Mouse (Mus musculus) intestine, embryonic 16.5 days (tissue): ENCODE data around the gene Zfp663. TPM values are rescaled to one million over a fixed set of nuclear protein-coding genes. Genes with fewer than 3 reads are reported as not detected.

ENCODE experiments used
- ATAC-seq: fragments of 200-750 bp; cut with Nextera tagmentation; 2 replicates; pipeline ENCODE4 v1.8.0; 2017; ENCODE audit warnings: moderate TSS enrichment, moderate library complexity
- H3K27ac ChIP-seq: fragments of 300-500 bp; sonication (generic); 2 replicates; pipeline ENCODE4 v1.5.1; 2014; ENCODE audit warnings: mild to moderate bottlenecking, low read length
- H3K27me3 ChIP-seq: fragments of 300-500 bp; sonication (generic); replicated peaks from 2 replicates; pipeline ENCODE4 v1.6.1; 2014; ENCODE audit warnings: low read length, control low read depth, mixed read lengths; ENCODE audit not compliant: control insufficient read depth, insufficient read depth
- H3K36me3 ChIP-seq: fragments of 300-500 bp; sonication (generic); 2 replicates; pipeline ENCODE4 v1.6.1; 2014; ENCODE audit warnings: low read length, control low read depth; ENCODE audit not compliant: control insufficient read depth, insufficient read depth
- H3K4me1 ChIP-seq: fragments of 300-500 bp; sonication (generic); 2 replicates; pipeline ENCODE4 v1.6.1; 2014; ENCODE audit warnings: low read length, control low read depth, mixed read lengths; ENCODE audit not compliant: control insufficient read depth, insufficient read depth
- H3K4me2 ChIP-seq: fragments of 300-500 bp; sonication (generic); 2 replicates; pipeline ENCODE4 v1.6.1; 2014; ENCODE audit warnings: low read depth, low read length, control low read depth
- H3K4me3 ChIP-seq: fragments of 300-500 bp; sonication (generic); 2 replicates; pipeline ENCODE4 v1.5.1; 2014; ENCODE audit warnings: mild to moderate bottlenecking, low read length
- H3K9ac ChIP-seq: fragments of 300-500 bp; sonication (generic); 2 replicates; pipeline ENCODE4 v1.6.1; 2014; ENCODE audit warnings: low read depth, low read length
- H3K9me3 ChIP-seq: fragments of 300-500 bp; sonication (generic); 2 replicates; pipeline ENCODE4 v1.6.1; 2016; ENCODE audit warnings: low read length, control low read depth; ENCODE audit not compliant: control insufficient read depth
- WGBS: fragments of 180-500 bp; shearing (Covaris S2); extraction: QIAGEN DNeasy Blood & Tissue Kit; methylation state at CpG from one replicate; pipeline ENCODE4 v1.1.7; 2014; 5-methylcytosine and 5-hydroxymethylcytosine counted together
- polyA plus RNA-seq: library from polyadenylated mRNA; unstranded; fragments of >200 nt; fragmentation: Nextera tagmentation; extraction: Ambion mirVana; gene quantifications from 2 replicates; pipeline ENCODE4 v1.2.1, GENCODE M21; 2015

Zfp663 gene
- polyA plus RNA-seq, 1 experiment from 2014 or later, result 0.64 TPM

- no peak overlapping the region for H3K9ac ChIP-seq
- no peak overlapping the region for H3K4me2 ChIP-seq
- no peaks in the 10 kb centered on the region; the same call in 1 of the 2 replicates for H3K9me3 ChIP-seq
- H3K27ac ChIP-seq, result no peak overlapping the region
- no peak for ATAC-seq
- 96% methylated on average over 25 of the region's 25 CpGs for WGBS
- peaks cover 40% of the 10 kb centered on the region for H3K36me3 ChIP-seq
- H3K4me3 ChIP-seq, result no peak overlapping the region
- no peaks in the 10 kb centered on the region for H3K27me3 ChIP-seq
- H3K4me1 ChIP-seq, result no peaks in the 10 kb centered on the region
Measured at GRCm38 (mm10) chr2:165380050-165380449, 11.5 kb upstream of the Zfp663 start.

DNA sequence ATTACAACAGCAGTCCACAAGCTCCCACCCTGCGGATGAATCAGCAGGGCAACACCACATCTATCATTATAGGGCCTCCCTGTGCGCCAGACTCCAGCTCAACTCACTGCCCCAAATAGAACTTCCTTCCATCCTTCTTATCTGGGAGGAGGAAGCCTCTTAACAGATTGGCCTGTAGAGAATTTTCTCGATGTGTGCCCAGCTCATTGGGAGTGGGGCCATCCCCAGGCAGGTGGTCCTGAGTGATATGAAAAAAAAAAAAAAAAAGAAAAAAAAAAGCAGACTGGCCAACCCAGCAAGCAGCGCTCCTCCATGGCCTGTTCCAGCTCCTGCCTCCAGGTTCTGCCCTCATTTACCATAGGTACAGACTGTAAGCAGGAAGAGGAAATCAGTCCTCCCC, 7.5 kb upstream of the Zfp663 start:
- Histone ChIP-seq H3K27ac (no peak overlapping the region), H3K9me3 (no peaks in the 10 kb centered on the region; the same call in 1 of the 2 replicates), H3K27me3 (no peaks in the 10 kb centered on the region), H3K36me3 (peaks cover 21% of the 10 kb centered on the region), H3K4me1 (no peaks in the 10 kb centered on the region), H3K4me3 (no peak overlapping the region), H3K4me2 (no peak overlapping the region), H3K9ac (no peak overlapping the region)
- 75% methylated on average over 4 of the region's 4 CpGs for WGBS
- no peak for ATAC-seq

- ATAC-seq, result no peak
- WGBS, result 91% methylated on average over 5 of the region's 5 CpGs
Measured at GRCm38 (mm10) chr2:165375478-165375877, 6.9 kb upstream of the Zfp663 start.

DNA sequence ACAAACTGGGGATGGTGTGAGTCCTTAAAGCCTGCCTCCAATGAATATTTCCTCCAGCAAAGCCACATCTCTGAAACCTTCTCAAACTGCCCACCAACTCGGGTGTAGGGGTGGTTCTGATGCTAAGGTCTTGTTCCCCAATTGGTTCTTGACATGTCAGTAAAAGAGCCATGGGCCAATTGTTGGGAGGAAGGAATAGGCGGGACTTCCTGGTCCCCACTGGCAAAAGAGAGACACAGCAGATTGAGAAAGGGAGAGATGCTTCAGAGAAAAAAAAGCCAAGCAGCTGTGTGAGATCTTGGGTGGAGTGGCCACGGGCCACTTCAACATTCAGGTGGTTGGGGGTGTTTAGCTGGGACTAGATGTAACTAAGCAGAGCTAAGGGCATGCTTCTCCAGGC, 2.5 kb upstream of the Zfp663 start:
- Histone ChIP-seq H3K4me3 (no peak overlapping the region), H3K36me3 (no peaks in the 10 kb centered on the region; the same call in 1 of the 2 replicates), H3K27me3 (0 out of 2 replicates have a peak, but pooled peaks cover 9% of the 10 kb centered on the region), H3K9ac (no peak overlapping the region), H3K4me1 (peaks cover 13% of the 10 kb centered on the region), H3K27ac (no peak overlapping the region), H3K4me2 (no peak overlapping the region), H3K9me3 (no peaks in the 10 kb centered on the region)
- ATAC-seq, result no peak
- 18% methylated on average over 3 of the region's 3 CpGs for WGBS

More at GRCm38 (mm10) chr2:165375478-165375877, 6.9 kb upstream of the Zfp663 start:
- Histone ChIP-seq H3K27me3 (no peaks in the 10 kb centered on the region), H3K4me1 (no peaks in the 10 kb centered on the region), H3K9me3 (no peaks in the 10 kb centered on the region), H3K36me3 (peaks cover 15% of the 10 kb centered on the region), H3K9ac (no peak overlapping the region), H3K4me3 (no peak overlapping the region), H3K27ac (no peak overlapping the region), H3K4me2 (no peak overlapping the region)

GRCm38 (mm10) chr2:165370348-165370747, 1.8 kb upstream of the Zfp663 start:
- H3K27me3 ChIP-seq, result 0 out of 2 replicates have a peak, but pooled peaks cover 9% of the 10 kb centered on the region
- no peak overlapping the region for H3K27ac ChIP-seq
- H3K9me3 ChIP-seq, result no peaks in the 10 kb centered on the region
- no peak for ATAC-seq
- H3K4me2 ChIP-seq, result no peak overlapping the region
- no peak overlapping the region for H3K9ac ChIP-seq
- 76% methylated on average over 3 of the region's 3 CpGs for WGBS
- H3K36me3 ChIP-seq, result no peaks in the 10 kb centered on the region; the same call in 1 of the 2 replicates
- peaks cover 13% of the 10 kb centered on the region for H3K4me1 ChIP-seq
- H3K4me3 ChIP-seq, result no peak overlapping the region

DNA sequence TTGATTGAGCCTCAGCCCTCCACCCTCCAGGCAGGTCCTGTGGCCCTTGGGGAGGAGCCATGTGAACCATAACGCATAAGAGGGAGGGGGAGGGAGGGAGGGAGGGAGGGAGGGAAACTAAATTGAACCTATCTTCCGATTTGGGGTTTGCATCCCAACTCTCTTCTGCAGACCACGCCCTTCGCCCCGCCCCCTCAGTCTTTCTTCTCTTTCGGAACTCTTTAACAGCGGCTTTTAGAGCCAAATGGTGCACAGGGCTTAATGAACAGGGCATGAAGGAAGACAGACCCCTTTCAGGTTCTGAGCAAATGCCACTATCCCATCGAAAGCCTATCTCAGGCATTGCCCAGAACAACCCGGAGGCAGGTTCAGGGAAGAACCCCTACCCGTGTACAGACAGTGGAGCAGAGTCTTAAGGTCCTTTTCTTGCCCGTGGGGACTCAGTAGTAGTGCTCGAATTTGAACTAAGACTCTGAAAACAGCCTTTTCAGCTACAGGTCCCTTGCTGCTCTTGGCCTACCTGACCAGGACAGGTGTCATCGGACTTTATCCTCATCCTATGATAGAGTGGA, 575 bp downstream of the Zfp663 start:
- Histone ChIP-seq H3K9me3 (no peaks in the 10 kb centered on the region), H3K9ac (no peak overlapping the region; the same call in 1 of the 2 replicates), H3K4me1 (peaks cover 13% of the 10 kb centered on the region), H3K27ac (no peak overlapping the region), H3K36me3 (no peaks in the 10 kb centered on the region), H3K4me3 (peak overlapping the region; percentile 24), H3K27me3 (peaks cover 9% of the 10 kb centered on the region; the same call in 1 of the 2 replicates), H3K4me2 (peak overlapping the region; percentile 50)
- WGBS, result 4% methylated on average over 13 of the region's 13 CpGs
- ATAC-seq, result no peak

- Histone ChIP-seq H3K9ac (0 out of 2 replicates have a peak overlapping the region, but pooled peaks have one; percentile 33), H3K4me2 (peak overlapping the region; percentile 37; the same call in 1 of the 2 replicates), H3K36me3 (no peaks in the 10 kb centered on the region), H3K4me1 (peaks cover 13% of the 10 kb centered on the region), H3K27ac (no peak overlapping the region), H3K4me3 (peak overlapping the region; percentile 14; the same call in 1 of the 2 replicates), H3K9me3 (no peaks in the 10 kb centered on the region), H3K27me3 (peaks cover 9% of the 10 kb centered on the region; the same call in 1 of the 2 replicates)
- ATAC-seq, result peak; percentile 83
- 10% methylated on average over 5 of the region's 8 CpGs for WGBS
Measured at GRCm38 (mm10) chr2:165367047-165367520, 1.4 kb downstream of the Zfp663 start.

GRCm38 (mm10) chr2:165364334-165365091, 4.0 kb downstream of the Zfp663 start:
- 12% methylated on average over 21 of the region's 21 CpGs for WGBS
- H3K9me3 ChIP-seq, result no peaks in the 10 kb centered on the region
- peaks cover 13% of the 10 kb centered on the region for H3K4me1 ChIP-seq
- no peak overlapping the region for H3K27ac ChIP-seq
- no peak for ATAC-seq
- peaks cover 9% of the 10 kb centered on the region; the same call in 1 of the 2 replicates for H3K27me3 ChIP-seq
- H3K9ac ChIP-seq, result no peak overlapping the region
- H3K36me3 ChIP-seq, result no peaks in the 10 kb centered on the region
- H3K4me2 ChIP-seq, result no peak overlapping the region
- H3K4me3 ChIP-seq, result no peak overlapping the region

GRCm38 (mm10) chr2:165363282-165363681, 5.2 kb downstream of the Zfp663 start:
- H3K4me1 ChIP-seq, result peaks cover 9% of the 10 kb centered on the region
- H3K27ac ChIP-seq, result no peak overlapping the region
- H3K9ac ChIP-seq, result no peak overlapping the region
- no peaks in the 10 kb centered on the region for H3K9me3 ChIP-seq
- H3K4me3 ChIP-seq, result no peak overlapping the region
- H3K36me3 ChIP-seq, result no peaks in the 10 kb centered on the region
- 84% methylated on average over 6 of the region's 6 CpGs for WGBS
- ATAC-seq, result no peak
- H3K27me3 ChIP-seq, result peaks cover 4% of the 10 kb centered on the region; the same call in 1 of the 2 replicates
- H3K4me2 ChIP-seq, result no peak overlapping the region
